Mouse (Mus musculus): Measurements from ENCODE around the gene Gatad2a.
"Not testable (repeated sequence)": the region's sequence is repeated elsewhere in the genome, so short reads cannot be mapped to it uniquely, and the experiment has no call there.

The Gatad2a gene

GRCm38 (mm10) chr8:69995776-69996588, at the start of gene Gatad2a:
Gatad2a (minus strand) TSS chr8:69996384.
- peak; percentile 100 for DNase-seq (ENCODE audit: low read depth, low spot score)

- DNase-seq (ENCODE audit: low read depth, low spot score) = no peak
Measured at GRCm38 (mm10) chr8:70043996-70044395, 47.8 kb upstream of the Gatad2a start.

- peak; percentile 100 for DNase-seq (ENCODE audit: low read depth, low spot score)
Measured at GRCm38 (mm10) chr8:70042583-70043455, 46.6 kb upstream of the Gatad2a start, which contains the start of the genes Mau2 and Sugp1. Mau2 (minus strand) TSS chr8:70042734. Sugp1 (plus strand) TSS chr8:70042813.

DNA sequence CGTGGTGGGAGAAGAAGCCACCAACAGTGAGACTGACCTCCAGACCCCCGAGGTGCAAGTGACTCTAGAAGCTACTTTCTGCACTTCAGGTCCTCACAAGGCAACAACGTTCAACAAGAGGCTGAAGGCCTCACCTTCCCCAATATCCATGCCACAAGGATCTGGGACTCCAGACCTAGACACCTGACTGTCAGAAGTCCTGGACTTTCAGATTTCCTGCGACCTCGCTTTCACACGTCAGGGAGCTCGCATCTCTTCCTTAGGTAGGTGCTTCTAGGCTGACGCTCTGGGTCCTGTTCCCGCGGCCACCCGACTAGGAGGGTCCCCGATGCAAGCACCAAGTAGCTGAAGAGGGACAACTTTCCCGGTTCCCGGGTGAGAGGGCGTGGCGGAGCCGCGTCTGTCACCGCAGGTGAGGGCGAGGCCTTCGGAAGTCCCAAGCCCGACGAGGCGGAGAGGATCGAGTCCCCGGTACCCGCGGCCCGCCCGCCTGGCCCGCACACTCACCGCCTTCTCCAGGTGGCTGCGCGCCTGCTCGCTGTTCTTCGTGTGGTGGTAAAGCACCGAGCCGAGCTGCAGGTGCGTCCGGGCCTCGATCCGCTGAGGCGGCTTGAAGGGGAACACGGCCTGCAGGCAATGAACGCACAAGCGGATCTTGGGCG, 45.8 kb upstream of the Gatad2a start:
- no peak for DNase-seq (ENCODE audit: low read depth, low spot score)

DNA sequence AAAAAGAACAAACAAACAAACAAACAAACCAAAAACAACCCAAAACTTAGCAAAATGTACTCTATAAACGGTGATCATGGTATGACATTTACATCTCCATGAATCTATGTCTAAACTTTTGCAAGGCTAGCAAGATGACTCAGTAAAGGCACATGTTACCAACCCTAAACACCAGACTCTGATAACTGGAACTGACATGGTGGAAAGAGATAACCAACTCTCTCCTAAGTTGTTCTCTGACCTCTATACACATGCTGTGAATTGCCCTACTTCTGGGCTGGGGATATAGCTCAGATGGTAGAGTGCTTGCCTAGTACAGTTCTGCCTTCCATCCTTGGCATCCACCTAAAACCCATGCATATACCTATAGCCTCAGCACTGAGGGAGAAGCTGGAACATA, 41.8 kb upstream of the Gatad2a start:
- no peak for DNase-seq (ENCODE audit: low read depth, low spot score)

- no peak for DNase-seq (ENCODE audit: low read depth, low spot score)
Measured at GRCm38 (mm10) chr8:70030255-70030654, 34.1 kb upstream of the Gatad2a start.

GRCm38 (mm10) chr8:70026151-70026550, 30.0 kb upstream of the Gatad2a start:
- DNase-seq (ENCODE audit: low read depth, low spot score) = no peak

GRCm38 (mm10) chr8:70023596-70023995, 27.4 kb upstream of the Gatad2a start:
- DNase-seq (ENCODE audit: low read depth, low spot score) = no peak

- no peak for DNase-seq (ENCODE audit: low read depth, low spot score)
Measured at GRCm38 (mm10) chr8:70015017-70015416, 18.8 kb upstream of the Gatad2a start.

- DNase-seq (ENCODE audit: low read depth, low spot score) = peak; percentile 33
Measured at GRCm38 (mm10) chr8:70012763-70013162, 16.6 kb upstream of the Gatad2a start.

- no peak for DNase-seq (ENCODE audit: low read depth, low spot score)
Measured at GRCm38 (mm10) chr8:70012350-70012749, 16.2 kb upstream of the Gatad2a start.

DNA sequence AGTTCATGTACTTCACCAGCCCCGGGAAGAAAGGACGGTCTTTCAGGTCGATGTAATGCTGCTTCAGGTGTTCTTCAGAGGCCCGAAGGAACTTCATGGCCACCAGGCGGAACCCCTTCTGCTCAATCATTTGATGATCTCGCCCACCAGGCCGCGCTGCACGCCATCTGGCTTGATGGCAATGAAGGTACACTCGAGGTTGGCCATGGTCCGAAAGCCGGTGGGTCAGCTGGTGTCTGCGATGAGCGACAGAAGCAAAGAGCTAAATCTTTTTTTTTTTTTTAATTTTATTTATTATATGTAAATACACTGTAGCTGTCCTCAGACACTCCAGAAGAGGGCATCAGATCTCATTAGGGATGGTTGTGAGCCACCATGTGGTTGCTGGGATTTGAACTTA, 14.6 kb upstream of the Gatad2a start:
- DNase-seq (ENCODE audit: low read depth, low spot score) = not testable (repeated sequence)

GRCm38 (mm10) chr8:70005178-70005577, 9.0 kb upstream of the Gatad2a start:
- DNase-seq (ENCODE audit: low read depth, low spot score) = no peak

DNA sequence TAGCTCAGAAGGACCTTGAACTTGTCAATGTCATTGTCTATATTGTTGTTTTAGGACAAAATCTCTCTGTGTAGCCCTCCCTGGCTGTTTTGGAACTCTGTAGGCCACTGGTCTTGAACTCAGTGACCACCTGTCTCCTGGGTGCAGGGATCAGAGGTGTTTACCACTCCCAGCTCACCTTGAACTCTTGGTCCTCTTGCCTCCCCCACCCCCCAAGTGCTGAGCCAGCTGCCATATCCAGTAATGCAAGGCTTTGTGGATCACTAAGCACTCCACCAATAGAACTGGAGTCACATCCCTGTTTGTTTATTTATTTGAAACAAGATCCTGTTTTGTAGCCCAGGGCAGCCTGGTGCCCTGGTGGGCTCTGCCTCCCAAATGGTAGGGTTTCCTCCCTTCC, 8.2 kb upstream of the Gatad2a start:
- DNase-seq (ENCODE audit: low read depth, low spot score) = no peak

DNA sequence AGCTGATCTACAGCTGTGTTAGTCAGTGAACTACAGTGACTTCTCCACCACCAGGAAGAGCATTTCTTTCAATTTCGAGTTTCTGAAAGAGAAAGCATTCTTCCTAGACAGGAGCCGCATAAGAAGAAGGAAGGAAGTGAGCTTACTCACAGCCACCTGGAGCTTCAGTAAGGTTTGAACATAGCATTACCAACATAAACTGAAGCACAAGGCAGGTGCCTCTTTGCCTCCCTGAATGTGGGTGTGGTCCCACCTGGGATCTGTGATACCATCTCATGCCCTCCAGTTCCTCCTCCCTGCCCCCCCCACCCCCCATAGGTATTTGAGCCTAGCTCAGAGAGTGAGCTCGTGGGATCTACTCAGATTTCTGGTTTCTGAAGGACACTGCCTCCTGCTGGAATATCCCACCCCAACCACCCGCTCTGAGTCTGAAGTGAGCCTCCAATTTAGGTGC, 7.0 kb upstream of the Gatad2a start:
- peak; percentile 70 for DNase-seq (ENCODE audit: low read depth, low spot score)

DNA sequence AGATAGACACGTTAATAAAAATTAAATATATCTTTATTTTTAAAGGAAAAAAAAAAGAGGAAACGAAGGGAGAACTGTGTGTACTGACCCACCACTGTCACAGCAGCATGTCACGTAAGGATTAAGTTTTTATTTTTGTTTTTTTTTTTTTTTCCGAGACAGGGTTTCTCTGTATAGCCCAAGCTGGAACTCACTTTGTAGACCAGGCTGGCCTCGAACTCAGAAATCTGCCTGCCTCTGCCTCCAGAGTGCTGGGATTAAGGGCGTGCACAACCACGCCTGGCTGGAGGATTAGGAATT, 5.7 kb upstream of the Gatad2a start:
- not testable (repeated sequence) for DNase-seq (ENCODE audit: low read depth, low spot score)

GRCm38 (mm10) chr8:70001176-70001891, 5.2 kb upstream of the Gatad2a start:
- peak; percentile 94 for DNase-seq (ENCODE audit: low read depth, low spot score)

GRCm38 (mm10) chr8:70000226-70000625, 4.0 kb upstream of the Gatad2a start:
- DNase-seq (ENCODE audit: low read depth, low spot score) = no peak

GRCm38 (mm10) chr8:69999236-69999635, 3.1 kb upstream of the Gatad2a start:
- no peak for DNase-seq (ENCODE audit: low read depth, low spot score)

DNA sequence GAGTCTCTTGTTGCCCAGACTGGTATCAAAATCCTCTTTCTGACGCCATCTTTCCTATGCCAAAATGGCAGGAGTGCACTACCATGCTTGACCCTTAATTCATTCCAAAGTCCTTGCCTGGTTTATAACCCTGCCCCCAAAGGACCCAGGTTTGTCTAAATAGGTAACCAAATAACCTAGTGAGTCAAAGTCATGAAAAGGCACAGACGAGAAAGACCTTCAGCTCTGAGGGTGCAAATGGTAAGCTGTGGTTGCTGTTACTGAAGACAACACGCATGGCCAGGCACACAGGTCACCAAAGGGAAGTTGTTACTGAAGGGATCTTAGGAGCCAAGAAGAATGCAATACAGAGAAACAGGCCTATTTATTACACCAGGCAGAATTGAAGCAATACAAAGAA, 2.5 kb upstream of the Gatad2a start:
- no peak for DNase-seq (ENCODE audit: low read depth, low spot score)

- DNase-seq (ENCODE audit: low read depth, low spot score) = no peak
Measured at GRCm38 (mm10) chr8:69996589-69997285, 553 bp upstream of the Gatad2a start.

Measured in A20 (cell line).